Mouse (Mus musculus) lung, postnatal 0 days (tissue): ENCODE measurements at regions not wholly inside any gene's neighbourhood (a gene's known extent, or its start where the extent isn't known, plus 50 kb on each side); places are given as distances from the start of the nearest gene placed in this dataset.

Experiments
- ATAC-seq: fragments of 200-750 bp; cut with Nextera tagmentation; 2 replicates; pipeline ENCODE4 v1.8.0; 2017; ENCODE audit warnings: moderate library complexity
- DNase-seq: peaks from one replicate; pipeline ENCODE4 v3.0.0-alpha.2; 2016; ENCODE audit warnings: low spot score
- H3K27ac ChIP-seq: fragments of 300-500 bp; sonication (generic); 2 replicates; pipeline ENCODE4 v1.5.1; 2014; ENCODE audit warnings: antibody characterized with exemption, mild to moderate bottlenecking, low read length, mixed read lengths
- H3K27me3 ChIP-seq: fragments of 300-500 bp; sonication (generic); replicated peaks from 2 replicates; pipeline ENCODE4 v1.6.1; 2014; ENCODE audit warnings: low read length, mixed read lengths; ENCODE audit not compliant: insufficient read depth
- H3K36me3 ChIP-seq: fragments of 300-500 bp; sonication (generic); 2 replicates; pipeline ENCODE4 v1.6.1; 2014; ENCODE audit warnings: low read length, mixed read lengths; ENCODE audit not compliant: insufficient read depth
- H3K4me1 ChIP-seq: fragments of 300-500 bp; sonication (generic); 2 replicates; pipeline ENCODE4 v1.6.1; 2014; ENCODE audit warnings: antibody characterized with exemption, low read depth, low read length, mixed read lengths; ENCODE audit not compliant: insufficient read depth
- H3K4me2 ChIP-seq: fragments of 300-500 bp; sonication (generic); replicated peaks from 2 replicates; pipeline ENCODE4 v1.6.1; 2014; ENCODE audit warnings: low read depth, mild to moderate bottlenecking, low read length, moderate library complexity, mixed read lengths
- H3K4me3 ChIP-seq: fragments of 300-500 bp; sonication (generic); 2 replicates; pipeline ENCODE4 v1.5.1; 2014; ENCODE audit warnings: low read depth, low read length
- H3K9ac ChIP-seq: fragments of 300-500 bp; sonication (generic); replicated peaks from 2 replicates; pipeline ENCODE4 v1.6.1; 2014; ENCODE audit warnings: low read depth, mild to moderate bottlenecking
- H3K9me3 ChIP-seq: fragments of 300-500 bp; sonication (generic); 2 replicates; pipeline ENCODE4 v1.6.1; 2016; ENCODE audit warnings: low read length, mixed read lengths
- CTCF ChIP-seq: IDR thresholded peaks from 2 replicates; pipeline ENCODE4 v1.5.1; 2016; ENCODE audit warnings: antibody characterized with exemption, mild to moderate bottlenecking
- EP300 ChIP-seq: IDR thresholded peaks from 2 replicates; pipeline ENCODE4 v1.6.1; 2016; ENCODE audit warnings: antibody characterized with exemption, mild to moderate bottlenecking, control low read depth
- WGBS: fragments of 180-500 bp; shearing (Covaris S2); extraction: QIAGEN DNeasy Blood & Tissue Kit; methylation state at CpG from one replicate; pipeline ENCODE4 v1.1.7; 2014; 5-methylcytosine and 5-hydroxymethylcytosine counted together

GRCm38 (mm10) chr16:5418462-5419197, 162.8 kb upstream of the Eef2kmt start:
- Histone ChIP-seq H3K9me3 (no peaks in the 10 kb centered on the region), H3K4me2 (no peak overlapping the region), H3K9ac (no peak overlapping the region), H3K27me3 (no peaks in the 10 kb centered on the region), H3K4me3 (no peak overlapping the region), H3K36me3 (no peaks in the 10 kb centered on the region), H3K4me1 (no peaks in the 10 kb centered on the region), H3K27ac (no peak overlapping the region)
- TF ChIP-seq EP300 (no peak), CTCF (no peak)
- ATAC-seq (no peak), DNase-seq (no peak)
- WGBS = 62% methylated on average over 4 of the region's 4 CpGs

- DNase-seq (no peak), ATAC-seq (no peak)
- no peak for TF ChIP-seq CTCF
- no peak for TF ChIP-seq EP300
- H3K4me1 ChIP-seq = no peaks in the 10 kb centered on the region
- H3K4me3 ChIP-seq = no peak overlapping the region
- H3K36me3 ChIP-seq = no peaks in the 10 kb centered on the region
- H3K9ac ChIP-seq = no peak overlapping the region
- H3K4me2 ChIP-seq = no peak overlapping the region
- WGBS = 69% methylated on average over 4 of the region's 4 CpGs
- no peaks in the 10 kb centered on the region for H3K27me3 ChIP-seq
- H3K27ac ChIP-seq = no peak overlapping the region
- H3K9me3 ChIP-seq = no peaks in the 10 kb centered on the region
These were observed 159.5 kb upstream of the Eef2kmt start for GRCm38 (mm10) chr16:5415310-5415709.

DNA sequence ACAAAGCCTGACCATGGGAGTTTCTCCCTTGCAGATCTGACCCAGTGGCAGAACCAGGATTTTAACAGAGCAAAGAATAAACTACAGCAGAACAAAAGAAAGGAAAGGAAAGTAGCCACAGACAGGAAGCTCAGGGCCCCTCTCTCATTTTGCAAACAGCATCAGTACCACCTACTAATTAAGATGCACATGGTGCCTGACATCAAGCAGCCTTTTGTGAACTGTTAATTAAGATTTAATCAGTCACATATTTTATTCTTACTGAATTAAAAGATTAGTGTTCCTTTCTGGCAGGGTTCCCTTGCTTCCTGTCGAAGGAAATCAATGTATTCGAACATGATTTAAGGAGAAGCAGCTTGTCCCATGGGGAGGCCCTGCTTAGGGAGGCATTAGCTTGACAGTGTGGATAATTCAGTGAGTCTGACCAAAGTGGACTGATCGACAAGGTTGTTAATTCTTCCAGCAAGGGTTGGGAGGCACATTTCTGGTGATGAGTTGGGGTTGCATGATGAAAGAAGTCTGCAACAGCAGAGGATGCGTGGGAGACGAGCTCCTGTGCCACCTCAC, 156.1 kb upstream of the Eef2kmt start:
- Histone ChIP-seq H3K27me3 (no peaks in the 10 kb centered on the region), H3K27ac (no peak overlapping the region), H3K36me3 (no peaks in the 10 kb centered on the region), H3K4me2 (no peak overlapping the region), H3K4me1 (no peaks in the 10 kb centered on the region), H3K4me3 (no peak overlapping the region), H3K9me3 (no peaks in the 10 kb centered on the region), H3K9ac (no peak overlapping the region)
- WGBS = 68% methylated on average over 5 of the region's 5 CpGs
- TF ChIP-seq CTCF (no peak), EP300 (no peak)
- ATAC-seq (no peak), DNase-seq (no peak)

DNA sequence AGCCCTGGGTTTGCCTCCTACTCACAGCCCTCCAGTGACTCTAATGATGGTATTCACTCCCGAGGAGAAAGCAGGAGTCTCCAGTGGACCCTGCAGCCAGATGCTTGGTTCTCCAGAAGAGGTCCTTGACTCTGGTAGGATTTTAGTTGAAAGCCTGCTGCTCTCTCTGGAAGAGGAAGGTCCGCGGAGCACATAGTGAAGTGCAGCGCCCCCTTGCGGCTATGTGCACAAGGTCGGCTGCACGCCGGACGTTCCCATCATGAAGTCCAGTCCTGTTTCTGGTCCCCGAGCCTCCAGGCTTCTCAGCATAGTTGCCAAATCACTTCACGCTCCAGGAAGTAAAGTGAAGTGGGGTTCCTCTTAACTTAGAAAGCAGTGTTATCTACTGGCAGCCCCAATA, 150.9 kb upstream of the Eef2kmt start:
- no peak overlapping the region for H3K4me3 ChIP-seq
- no peaks in the 10 kb centered on the region for H3K9me3 ChIP-seq
- no peaks in the 10 kb centered on the region for H3K27me3 ChIP-seq
- H3K9ac ChIP-seq = no peak overlapping the region
- no peaks in the 10 kb centered on the region for H3K4me1 ChIP-seq
- TF ChIP-seq CTCF (peak; percentile 75), EP300 (no peak)
- H3K27ac ChIP-seq = no peak overlapping the region
- ATAC-seq = peak; percentile 8; the same call in 1 of the 2 replicates
- WGBS = 4% methylated on average over 11 of the region's 11 CpGs
- no peak overlapping the region for H3K4me2 ChIP-seq
- peak; percentile 74 for DNase-seq
- H3K36me3 ChIP-seq = no peaks in the 10 kb centered on the region

GRCm38 (mm10) chr16:5393336-5393735, 137.6 kb upstream of the Eef2kmt start:
- 47% methylated on average over 5 of the region's 5 CpGs for WGBS
- Histone ChIP-seq H3K4me3 (no peak overlapping the region), H3K9me3 (no peaks in the 10 kb centered on the region), H3K4me2 (no peak overlapping the region), H3K27me3 (no peaks in the 10 kb centered on the region), H3K36me3 (no peaks in the 10 kb centered on the region), H3K4me1 (no peaks in the 10 kb centered on the region), H3K9ac (no peak overlapping the region), H3K27ac (no peak overlapping the region)
- no peak for ATAC-seq
- TF ChIP-seq EP300 = no peak
- no peak for TF ChIP-seq CTCF
- DNase-seq = no peak

DNA sequence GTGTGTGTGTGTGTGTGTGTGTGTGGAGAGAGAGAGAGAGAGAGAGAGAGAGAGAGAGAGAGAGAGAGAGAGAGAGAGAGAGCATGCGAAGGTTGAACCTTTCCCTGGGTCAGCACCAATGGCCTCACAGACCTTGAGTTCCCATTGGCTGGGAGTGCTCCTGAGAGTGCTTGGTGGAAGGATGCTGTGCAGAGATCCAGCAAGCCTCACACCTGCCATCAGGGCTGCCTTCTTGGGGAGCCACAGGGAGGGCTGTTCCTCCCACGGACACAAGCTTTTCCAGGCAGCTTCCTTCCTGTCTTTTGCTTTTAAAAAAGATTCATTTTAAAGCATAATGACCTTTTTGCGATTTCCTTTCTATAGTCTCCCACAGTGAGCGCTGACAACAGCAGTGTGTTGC, 127.1 kb upstream of the Eef2kmt start:
- Histone ChIP-seq H3K27ac (no peak overlapping the region), H3K9me3 (no peaks in the 10 kb centered on the region), H3K9ac (no peak overlapping the region), H3K4me2 (no peak overlapping the region), H3K27me3 (no peaks in the 10 kb centered on the region), H3K36me3 (no peaks in the 10 kb centered on the region), H3K4me1 (no peaks in the 10 kb centered on the region), H3K4me3 (no peak overlapping the region)
- ATAC-seq = no peak
- no peak for DNase-seq
- TF ChIP-seq EP300 = no peak
- no peak for TF ChIP-seq CTCF
- 45% methylated on average over 4 of the region's 4 CpGs for WGBS
